Mouse (Mus musculus) liver, embryonic 12.5 days (tissue): ENCODE measurements at regions not wholly inside any gene's neighbourhood (a gene's known extent, or its start where the extent isn't known, plus 50 kb on each side); places are given as distances from the start of the nearest gene placed in this dataset.

Source experiments
- ATAC-seq: fragments of 200-750 bp; cut with Nextera tagmentation; 2 replicates; pipeline ENCODE4 v1.8.0; 2017; ENCODE audit warnings: moderate number of reproducible peaks, mild to moderate bottlenecking, moderate library complexity
- H3K27ac ChIP-seq: fragments of 300-500 bp; sonication (generic); 2 replicates; pipeline ENCODE4 v1.5.1; 2016; ENCODE audit warnings: mild to moderate bottlenecking
- H3K27me3 ChIP-seq: fragments of 300-500 bp; sonication (generic); replicated peaks from 2 replicates; pipeline ENCODE4 v1.6.1; 2016; ENCODE audit warnings: mild to moderate bottlenecking, moderate library complexity
- H3K36me3 ChIP-seq: fragments of 300-500 bp; sonication (generic); 2 replicates; pipeline ENCODE4 v1.6.1; 2016; ENCODE audit warnings: mild to moderate bottlenecking, moderate library complexity
- H3K4me1 ChIP-seq: fragments of 300-500 bp; sonication (generic); 2 replicates; pipeline ENCODE4 v1.6.1; 2016
- H3K4me2 ChIP-seq: fragments of 300-500 bp; sonication (generic); 2 replicates; pipeline ENCODE4 v1.6.1; 2016; ENCODE audit warnings: mild to moderate bottlenecking, moderate library complexity
- H3K4me3 ChIP-seq: fragments of 300-500 bp; sonication (generic); 2 replicates; pipeline ENCODE4 v1.5.1; 2016; ENCODE audit warnings: mild to moderate bottlenecking, moderate library complexity
- H3K9ac ChIP-seq: fragments of 300-500 bp; sonication (generic); 2 replicates; pipeline ENCODE4 v1.6.1; 2016; ENCODE audit warnings: mild to moderate bottlenecking, moderate library complexity
- H3K9me3 ChIP-seq: fragments of 300-500 bp; sonication (generic); replicated peaks from 2 replicates; pipeline ENCODE4 v1.6.1; 2016; ENCODE audit warnings: mild to moderate bottlenecking, moderate library complexity
- WGBS: fragments of 180-500 bp; shearing (Covaris S2); methylation state at CpG from one replicate; pipeline ENCODE4 v1.1.7; 2016; ENCODE audit not compliant: insufficient replicate concordance; 5-methylcytosine and 5-hydroxymethylcytosine counted together

DNA sequence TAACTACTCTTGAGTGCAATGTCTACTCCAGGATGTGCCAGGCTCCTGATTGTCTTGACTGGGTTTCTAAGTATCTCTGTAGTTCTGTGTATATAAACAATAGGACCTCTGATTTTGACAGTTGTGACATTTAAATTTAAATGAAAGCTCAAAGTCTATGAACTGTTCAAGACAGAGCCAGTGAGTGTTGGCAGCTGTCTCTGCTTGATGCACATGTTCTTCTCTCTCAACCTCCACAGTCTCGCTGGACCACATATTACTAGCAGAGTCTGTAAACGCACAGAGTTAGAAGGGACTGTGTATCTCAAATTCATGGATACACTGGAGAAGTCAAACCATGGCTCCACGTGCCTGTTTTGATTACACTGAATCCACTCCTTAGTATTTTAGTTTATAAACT is 1291.0 kb downstream of the Defb40 start:
- no peak overlapping the region for H3K27ac ChIP-seq
- H3K36me3 ChIP-seq, result no peaks in the 10 kb centered on the region
- ATAC-seq, result no peak

DNA sequence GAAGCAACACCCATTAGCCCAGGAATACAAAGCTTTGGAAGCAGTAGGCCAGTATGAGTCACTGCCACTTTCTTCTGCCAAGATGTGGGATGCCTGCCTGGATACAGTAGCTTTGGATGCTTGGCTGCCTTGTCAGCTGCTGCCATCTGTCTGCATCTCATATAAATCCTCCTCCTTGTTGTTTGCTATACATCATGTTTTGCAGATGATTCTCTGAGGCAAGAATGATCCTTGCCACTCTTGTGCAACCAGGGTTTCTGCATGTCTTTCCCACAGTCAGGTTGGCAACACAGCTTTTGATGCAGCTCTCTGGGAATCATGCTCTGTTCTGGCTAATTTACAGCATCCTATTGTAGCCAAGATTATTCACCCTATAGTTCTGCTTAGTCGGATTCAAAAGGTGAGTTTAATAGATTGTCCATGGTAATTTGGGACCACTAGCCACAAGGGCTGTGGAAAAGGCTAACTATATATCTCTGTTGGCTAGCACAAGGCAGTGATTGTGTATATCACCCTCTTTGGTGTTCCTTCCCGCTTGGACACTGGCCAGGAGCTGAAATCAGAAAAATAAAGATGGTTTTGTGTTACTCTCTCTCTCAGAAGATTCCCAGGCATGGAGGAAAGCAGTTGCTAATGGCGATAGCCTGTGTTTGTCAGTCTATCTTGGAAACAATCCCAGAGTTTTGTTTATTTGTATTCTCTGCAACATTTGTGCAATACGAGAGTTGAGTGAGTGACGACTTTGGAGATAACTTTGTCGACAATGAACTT is 1313.5 kb downstream of the Defb40 start:
- H3K9me3 ChIP-seq, result no peaks in the 10 kb centered on the region
- no peak overlapping the region for H3K4me3 ChIP-seq
- H3K27me3 ChIP-seq, result no peaks in the 10 kb centered on the region
- WGBS, result 63% methylated on average over 6 of the region's 6 CpGs
- no peak for ATAC-seq
- H3K4me1 ChIP-seq, result no peaks in the 10 kb centered on the region
- no peaks in the 10 kb centered on the region for H3K36me3 ChIP-seq
- H3K4me2 ChIP-seq, result no peak overlapping the region
- H3K9ac ChIP-seq, result no peak overlapping the region
- no peak overlapping the region for H3K27ac ChIP-seq

More for the DNA sequence above, 1291.0 kb downstream of the Defb40 start:
- Histone ChIP-seq H3K27me3 (no peaks in the 10 kb centered on the region), H3K4me2 (no peak overlapping the region), H3K9me3 (no peaks in the 10 kb centered on the region), H3K4me3 (no peak overlapping the region), H3K9ac (no peak overlapping the region), H3K4me1 (no peaks in the 10 kb centered on the region)
- 67% methylated on average over 3 of the region's 3 CpGs for WGBS

DNA sequence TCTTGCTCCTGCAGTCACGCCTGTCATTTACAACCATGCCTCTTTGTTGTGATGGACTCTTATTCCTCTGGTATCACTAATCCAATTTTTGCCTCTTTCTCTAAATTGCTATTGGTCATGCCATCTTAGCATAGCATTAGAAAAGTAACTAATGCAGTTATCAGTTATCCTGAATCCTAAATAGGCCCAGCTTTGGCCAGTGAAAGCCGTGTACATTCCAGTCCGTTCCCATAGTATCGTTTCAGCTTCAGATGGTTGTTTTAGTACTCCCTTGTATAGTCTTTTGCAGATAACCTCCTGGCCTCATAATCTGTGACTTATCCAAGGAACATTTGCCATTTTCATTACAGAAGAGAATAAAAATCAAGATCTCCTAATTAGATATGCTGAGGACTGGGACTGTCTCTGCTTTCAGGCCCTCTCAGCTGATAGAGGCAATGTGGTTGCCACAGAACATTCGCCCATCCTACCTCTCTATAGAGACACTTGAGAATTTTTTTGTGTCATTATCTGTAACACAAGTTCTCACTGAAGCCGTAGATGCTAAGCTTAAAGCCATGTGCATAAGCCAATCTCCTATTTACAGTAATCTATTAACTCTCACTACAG is 1318.2 kb downstream of the Defb40 start:
- Histone ChIP-seq H3K4me1 (no peaks in the 10 kb centered on the region), H3K4me3 (no peak overlapping the region), H3K27me3 (no peaks in the 10 kb centered on the region), H3K4me2 (no peak overlapping the region), H3K27ac (no peak overlapping the region), H3K9me3 (no peaks in the 10 kb centered on the region), H3K9ac (no peak overlapping the region), H3K36me3 (no peaks in the 10 kb centered on the region)
- no peak for ATAC-seq
- WGBS, result 72% methylated on average over 6 of the region's 6 CpGs

DNA sequence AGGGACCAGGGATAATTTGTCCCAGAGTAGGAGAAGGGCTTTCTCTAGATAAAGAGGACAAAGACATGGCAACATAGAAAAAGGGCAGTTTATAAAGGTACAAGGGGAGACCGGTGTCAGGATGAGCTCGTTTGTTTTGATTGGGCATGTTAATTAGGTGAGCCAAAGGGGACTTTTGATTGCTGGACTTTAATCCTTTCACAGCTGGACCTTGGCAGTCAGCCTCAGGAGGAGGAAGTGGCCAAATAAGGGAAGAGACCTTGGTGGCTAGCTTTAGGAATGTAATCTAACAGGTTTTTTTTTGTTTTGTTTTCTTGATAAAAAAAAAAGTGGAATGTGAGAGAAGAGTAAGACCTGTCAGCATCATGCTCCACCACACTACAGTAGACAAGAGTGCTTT is 1324.3 kb downstream of the Defb40 start:
- WGBS, result 6% methylated on average over 2 of the region's 2 CpGs
- Histone ChIP-seq H3K27me3 (no peaks in the 10 kb centered on the region), H3K36me3 (no peaks in the 10 kb centered on the region), H3K27ac (no peak overlapping the region), H3K9ac (no peak overlapping the region), H3K9me3 (no peaks in the 10 kb centered on the region), H3K4me3 (no peak overlapping the region), H3K4me1 (no peaks in the 10 kb centered on the region), H3K4me2 (no peak overlapping the region)
- ATAC-seq, result no peak

DNA sequence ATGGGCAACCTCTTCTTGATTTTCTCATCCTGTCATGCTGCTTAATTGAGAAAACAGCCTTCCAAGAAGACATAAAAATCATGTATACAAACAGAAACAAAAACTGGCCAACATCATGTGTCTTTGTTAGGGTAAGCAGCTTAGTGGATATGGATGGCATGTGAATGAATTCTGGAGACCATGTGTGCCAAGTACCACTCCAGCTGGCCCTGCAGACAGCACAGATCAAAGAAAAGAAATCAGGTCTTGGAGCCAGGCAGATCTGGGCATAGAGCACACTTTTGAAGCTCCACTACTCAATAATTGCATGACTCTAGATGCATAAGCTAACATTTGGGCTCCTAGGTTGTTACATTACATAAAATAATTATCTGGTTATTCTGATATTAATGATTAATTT is 1330.5 kb downstream of the Defb40 start:
- Histone ChIP-seq H3K4me2 (no peak overlapping the region), H3K9me3 (no peaks in the 10 kb centered on the region), H3K36me3 (no peaks in the 10 kb centered on the region), H3K4me1 (no peaks in the 10 kb centered on the region), H3K4me3 (no peak overlapping the region), H3K27ac (no peak overlapping the region), H3K27me3 (no peaks in the 10 kb centered on the region), H3K9ac (no peak overlapping the region)
- ATAC-seq, result no peak

DNA sequence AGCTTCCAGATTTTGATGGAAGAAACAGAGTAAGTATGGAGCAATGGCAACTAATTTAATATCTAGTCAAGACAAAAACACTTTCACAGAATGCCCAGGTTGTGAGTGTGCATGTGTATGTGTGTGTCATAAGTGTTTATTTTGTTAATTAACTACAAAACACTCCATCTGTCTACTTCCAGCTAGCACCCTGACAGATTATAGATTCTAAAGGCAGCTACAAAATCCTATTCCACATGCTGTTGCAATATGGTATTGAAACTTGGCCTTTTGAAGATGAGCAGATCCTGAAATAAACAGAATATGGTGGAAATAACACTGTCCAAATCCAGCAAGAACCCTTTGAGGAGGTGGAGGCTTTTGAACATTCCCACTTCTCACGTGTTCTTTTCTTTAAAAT is 1356.9 kb downstream of the Defb40 start:
- no peak overlapping the region for H3K4me2 ChIP-seq
- no peaks in the 10 kb centered on the region for H3K4me1 ChIP-seq
- H3K9me3 ChIP-seq, result no peaks in the 10 kb centered on the region
- no peak overlapping the region for H3K27ac ChIP-seq
- H3K36me3 ChIP-seq, result no peaks in the 10 kb centered on the region
- no peak overlapping the region for H3K9ac ChIP-seq
- no peak overlapping the region for H3K4me3 ChIP-seq
- no peak for ATAC-seq
- no peaks in the 10 kb centered on the region for H3K27me3 ChIP-seq
- 13% methylated on average over 1 of the region's 1 CpGs for WGBS

DNA sequence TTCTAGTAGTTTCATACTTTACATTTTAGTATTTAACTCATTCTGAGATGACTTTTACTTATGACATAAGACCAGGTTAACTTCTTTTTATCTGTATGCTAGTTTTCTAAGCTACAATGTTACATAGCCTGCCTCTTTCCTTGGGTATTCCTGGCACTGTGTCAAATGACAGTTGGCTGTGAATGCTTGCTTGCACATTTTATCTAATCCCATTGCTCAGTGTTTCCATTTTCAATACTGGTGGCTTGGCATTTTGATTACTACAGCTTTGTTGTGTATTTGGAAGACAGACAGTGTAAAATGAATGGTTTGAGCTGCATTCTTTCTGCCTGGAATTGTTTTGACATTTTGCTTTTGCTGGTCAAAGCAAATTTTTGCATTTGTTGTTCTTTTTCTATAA is 1359.2 kb downstream of the Defb40 start:
- no peak overlapping the region for H3K4me3 ChIP-seq
- H3K36me3 ChIP-seq, result no peaks in the 10 kb centered on the region
- no peak overlapping the region for H3K27ac ChIP-seq
- no peaks in the 10 kb centered on the region for H3K27me3 ChIP-seq
- no peak for ATAC-seq
- H3K4me2 ChIP-seq, result no peak overlapping the region
- no peak overlapping the region for H3K9ac ChIP-seq
- no peaks in the 10 kb centered on the region for H3K9me3 ChIP-seq
- H3K4me1 ChIP-seq, result no peaks in the 10 kb centered on the region

DNA sequence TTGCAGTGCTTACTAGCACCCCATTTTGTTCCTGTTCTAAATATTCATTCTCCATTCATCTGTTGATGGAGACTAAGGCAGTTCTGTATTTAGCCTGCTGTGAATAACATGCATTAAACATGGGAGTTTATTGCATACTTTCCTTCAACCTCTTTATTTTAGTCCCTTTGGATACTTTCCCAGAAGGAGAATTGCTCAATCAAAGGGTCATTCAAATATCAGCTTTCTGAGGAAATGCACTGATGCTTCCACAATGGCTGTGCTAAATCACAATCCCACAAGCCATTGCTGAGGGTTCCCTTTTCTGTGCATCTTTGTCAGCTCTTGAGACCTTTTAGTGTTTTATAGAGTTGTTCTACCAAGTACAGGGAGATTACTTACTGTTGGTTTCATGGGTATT is 1359.9 kb downstream of the Defb40 start:
- Histone ChIP-seq H3K4me1 (no peaks in the 10 kb centered on the region), H3K4me2 (no peak overlapping the region), H3K9me3 (no peaks in the 10 kb centered on the region), H3K4me3 (no peak overlapping the region), H3K36me3 (no peaks in the 10 kb centered on the region), H3K27me3 (no peaks in the 10 kb centered on the region), H3K9ac (no peak overlapping the region), H3K27ac (no peak overlapping the region)
- ATAC-seq, result no peak

DNA sequence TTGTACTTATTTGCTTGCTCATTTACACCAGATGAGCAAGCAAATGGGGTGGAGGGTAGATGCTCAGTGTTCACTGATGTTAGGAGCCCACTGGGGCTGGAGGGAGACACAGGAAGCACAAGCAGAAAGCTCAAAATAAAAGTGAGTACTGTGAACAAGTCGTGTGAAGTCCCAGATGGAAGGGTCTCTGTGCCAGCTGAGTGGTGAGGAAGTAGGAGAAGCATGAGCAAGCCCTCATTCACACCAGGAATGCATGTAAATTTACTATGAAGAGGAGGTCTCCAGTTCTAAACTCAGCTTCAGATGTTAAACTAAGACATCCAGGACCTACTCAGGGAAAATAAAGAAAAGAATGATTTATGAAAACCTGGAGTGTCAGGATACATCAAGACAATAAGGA is 1375.2 kb downstream of the Defb40 start:
- H3K4me3 ChIP-seq, result no peak overlapping the region
- no peaks in the 10 kb centered on the region for H3K9me3 ChIP-seq
- H3K4me2 ChIP-seq, result no peak overlapping the region
- H3K36me3 ChIP-seq, result no peaks in the 10 kb centered on the region
- H3K4me1 ChIP-seq, result no peaks in the 10 kb centered on the region
- no peaks in the 10 kb centered on the region for H3K27me3 ChIP-seq
- 12% methylated on average over 1 of the region's 1 CpGs for WGBS
- no peak overlapping the region for H3K9ac ChIP-seq
- no peak overlapping the region for H3K27ac ChIP-seq
- ATAC-seq, result no peak

DNA sequence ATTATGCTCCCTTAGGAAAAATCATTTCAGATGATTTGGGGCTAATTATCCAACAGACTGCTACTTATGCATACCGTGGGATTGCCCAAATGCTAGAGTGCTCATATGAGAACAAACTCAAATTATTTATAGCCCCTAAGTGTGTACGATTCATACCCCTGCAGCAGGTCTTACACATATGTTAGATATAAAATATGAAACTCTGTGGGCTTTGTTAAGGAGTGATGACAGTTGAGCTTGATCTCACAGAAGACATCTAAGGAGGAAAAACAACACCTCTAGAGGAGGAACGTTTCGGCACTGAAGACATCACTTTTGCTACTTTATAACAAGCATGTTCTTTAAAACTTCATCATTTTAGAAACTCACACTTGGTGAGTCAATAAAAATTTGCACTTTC is 1379.3 kb downstream of the Defb40 start:
- Histone ChIP-seq H3K4me2 (no peak overlapping the region), H3K27ac (no peak overlapping the region), H3K27me3 (no peaks in the 10 kb centered on the region), H3K4me3 (no peak overlapping the region), H3K9ac (no peak overlapping the region), H3K4me1 (no peaks in the 10 kb centered on the region), H3K9me3 (no peaks in the 10 kb centered on the region), H3K36me3 (no peaks in the 10 kb centered on the region)
- no peak for ATAC-seq
- WGBS, result 72% methylated on average over 4 of the region's 4 CpGs

DNA sequence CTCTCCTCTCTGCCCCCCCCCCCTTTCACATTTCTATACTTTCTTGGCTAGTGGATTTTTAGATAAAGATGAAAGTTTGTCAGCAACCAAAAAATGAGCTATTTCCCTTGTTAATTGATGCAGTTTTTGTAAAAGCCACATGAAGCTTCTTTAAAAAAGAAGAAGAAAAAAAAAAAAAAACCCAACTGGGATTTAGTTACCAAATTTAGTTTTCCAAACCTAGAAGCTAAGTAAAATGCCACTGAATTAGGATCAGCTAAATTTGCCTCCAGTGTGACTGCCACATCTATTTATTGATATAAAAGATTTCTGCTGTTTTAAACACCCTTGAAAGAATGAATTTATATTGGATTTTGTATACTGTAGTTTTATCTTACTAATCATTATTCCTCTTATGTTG is 1381.5 kb downstream of the Defb40 start:
- H3K9me3 ChIP-seq, result no peaks in the 10 kb centered on the region
- H3K27me3 ChIP-seq, result no peaks in the 10 kb centered on the region
- no peak overlapping the region for H3K9ac ChIP-seq
- no peak overlapping the region for H3K27ac ChIP-seq
- no peak for ATAC-seq
- H3K4me2 ChIP-seq, result no peak overlapping the region
- no peak overlapping the region for H3K4me3 ChIP-seq
- H3K36me3 ChIP-seq, result no peaks in the 10 kb centered on the region
- H3K4me1 ChIP-seq, result no peaks in the 10 kb centered on the region

DNA sequence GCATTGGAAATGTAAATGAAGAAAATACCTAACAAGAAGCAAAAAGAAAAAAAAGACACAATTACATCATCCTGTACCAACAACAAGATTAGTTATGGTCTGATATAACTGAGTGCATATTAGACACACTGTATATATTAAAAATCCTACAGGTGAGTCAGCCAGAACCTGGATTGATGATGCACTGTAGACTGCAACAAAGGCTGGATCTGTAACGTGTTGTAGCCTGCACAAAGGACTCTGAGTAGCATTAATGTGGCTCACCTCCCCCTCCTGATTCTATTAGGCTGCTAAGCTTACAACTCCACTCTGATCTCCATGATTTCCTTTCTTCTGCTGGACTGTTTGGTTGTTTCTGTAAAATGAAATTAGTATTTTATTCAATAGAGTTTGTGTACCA is 1383.4 kb downstream of the Defb40 start:
- ATAC-seq, result no peak
- no peak overlapping the region for H3K27ac ChIP-seq
- H3K27me3 ChIP-seq, result no peaks in the 10 kb centered on the region
- H3K4me2 ChIP-seq, result no peak overlapping the region
- H3K9ac ChIP-seq, result no peak overlapping the region
- H3K9me3 ChIP-seq, result no peaks in the 10 kb centered on the region
- no peaks in the 10 kb centered on the region for H3K4me1 ChIP-seq
- no peaks in the 10 kb centered on the region for H3K36me3 ChIP-seq
- H3K4me3 ChIP-seq, result no peak overlapping the region
- 26% methylated on average over 1 of the region's 1 CpGs for WGBS

DNA sequence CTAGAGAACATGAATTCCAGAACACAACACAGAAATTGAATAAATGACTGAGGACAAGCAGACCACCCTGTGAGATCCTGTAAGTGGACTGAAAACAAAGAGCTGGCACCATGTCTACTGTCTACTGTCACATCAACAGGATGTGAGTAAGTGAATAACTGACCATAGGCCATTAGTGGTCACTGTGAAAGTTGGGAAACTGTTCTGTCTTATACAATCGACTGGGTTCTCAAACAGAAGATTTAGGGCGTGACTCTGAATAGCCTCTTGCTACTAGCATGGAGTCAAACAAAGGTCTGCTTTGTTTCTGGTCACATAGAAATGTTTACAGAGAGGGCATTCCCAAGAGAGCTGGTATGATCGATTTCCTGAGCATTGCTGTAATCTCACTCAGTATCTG is 1387.9 kb downstream of the Defb40 start:
- Histone ChIP-seq H3K27ac (no peak overlapping the region), H3K4me3 (no peak overlapping the region), H3K4me1 (no peaks in the 10 kb centered on the region), H3K9ac (no peak overlapping the region), H3K36me3 (no peaks in the 10 kb centered on the region), H3K27me3 (no peaks in the 10 kb centered on the region), H3K4me2 (no peak overlapping the region), H3K9me3 (no peaks in the 10 kb centered on the region)
- ATAC-seq, result no peak
- 56% methylated on average over 3 of the region's 3 CpGs for WGBS
